Mouse (Mus musculus): ENCODE data around the gene Lrrc8b.

GRCm38 (mm10) chr5:105467271-105467670 lies 51.7 kb downstream of the Lrrc8b start:
- TF ChIP-seq CTCF (IDR thresholded peaks at IDR 0.05 in 2 of 3, conservative IDR thresholded peaks at IDR 0.05 in 1 of 3; ENCODE audit: control insufficient read depth in 1 of 3, insufficient read depth in 1 of 3, low read depth in 2 of 3, low read length in 3 of 3, poor library complexity in 1 of 3, severe bottlenecking in 1 of 3) = no peak
- no peak for TF ChIP-seq GATA1 (IDR thresholded peaks at IDR 0.05; ENCODE audit: low read depth, low read length)
- no peak for TF ChIP-seq USF1 (IDR thresholded peaks at IDR 0.05; ENCODE audit: low read depth, low read length)
- no peak for TF ChIP-seq POLR2A (IDR thresholded peaks at IDR 0.05; ENCODE audit: control insufficient read depth in 1 of 2, insufficient read depth in 1 of 2, low read depth in 1 of 2, low read length in 2 of 2, poor library complexity in 1 of 2)
- no peak for TF ChIP-seq ZC3H11A (IDR thresholded peaks at IDR 0.05; ENCODE audit: low read depth, low read length)
- TF ChIP-seq MXI1 (IDR thresholded peaks at IDR 0.05; ENCODE audit: low read depth, low read length) = no peak
- TF ChIP-seq CHD2 (IDR thresholded peaks at IDR 0.05; ENCODE audit: low read length) = no peak
- TF ChIP-seq GABPA (IDR thresholded peaks at IDR 0.05; ENCODE audit: low read depth, low read length) = no peak
- TF ChIP-seq E2F4 (IDR thresholded peaks at IDR 0.05; ENCODE audit: borderline replicate concordance, low read depth, low read length) = no peak
- TF ChIP-seq SMC3 (IDR thresholded peaks at IDR 0.05; ENCODE audit: low read depth, low read length) = no peak
- TF ChIP-seq ZKSCAN1 (IDR thresholded peaks at IDR 0.05; ENCODE audit: low read depth, low read length) = no peak
- TF ChIP-seq NRF1 (IDR thresholded peaks at IDR 0.05; ENCODE audit: insufficient read depth, low read depth, low read length, poor library complexity, severe bottlenecking) = no peak
